Mouse (Mus musculus) kidney, adult 2 months (tissue): ENCODE measurements around the gene Snx3.

Experiments used
- CTCF ChIP-seq: fragments of 200-500 bp; conservative IDR thresholded peaks from 2 replicates; pipeline ENCODE4 v1.5.1; 2011; ENCODE audit warnings: low read depth, mild to moderate bottlenecking, control low read depth, low read length, moderate library complexity, mixed read lengths; ENCODE audit not compliant: insufficient read depth, insufficient read length
- POLR2A ChIP-seq: fragments of 200-500 bp; IDR thresholded peaks from one replicate; pipeline ENCODE4 v1.6.1; 2011; ENCODE audit warnings: low read depth, low read length, control low read depth

- TF ChIP-seq CTCF = no peak
- TF ChIP-seq POLR2A = no peak
Observed at GRCm38 (mm10) chr10:42572567-42572966, 70.7 kb downstream of the Snx3 start.
